Mouse (Mus musculus) inflammation-experienced regulatory T-cells, adult 6 months (primary cell): ENCODE measurements at regions not wholly inside any gene's neighbourhood (a gene's known extent, or its start where the extent isn't known, plus 50 kb on each side); places are given as distances from the start of the nearest gene placed in this dataset.

ENCODE experiments used
- ATAC-seq: one replicate; pipeline ENCODE4 v1.8.0; 2017

DNA sequence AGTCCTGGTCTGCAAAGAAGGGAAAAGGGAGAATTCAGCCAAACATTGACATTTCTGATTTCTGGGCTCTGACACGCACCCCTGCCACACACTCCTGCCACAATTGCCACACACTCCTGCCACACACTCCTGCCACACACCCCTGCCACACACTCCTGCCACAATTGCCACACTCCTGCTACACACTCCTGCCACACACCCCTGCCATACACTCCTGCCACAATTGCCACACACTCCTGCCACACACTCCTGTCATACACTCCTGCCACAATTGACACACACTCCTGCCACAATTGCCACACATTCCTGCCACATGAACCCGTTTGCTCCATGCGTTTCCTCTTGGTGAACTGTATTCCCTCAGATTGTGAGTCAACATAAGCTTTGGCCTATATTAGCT, 130.0 kb upstream of the Gm9833 start:
- no peak for ATAC-seq

DNA sequence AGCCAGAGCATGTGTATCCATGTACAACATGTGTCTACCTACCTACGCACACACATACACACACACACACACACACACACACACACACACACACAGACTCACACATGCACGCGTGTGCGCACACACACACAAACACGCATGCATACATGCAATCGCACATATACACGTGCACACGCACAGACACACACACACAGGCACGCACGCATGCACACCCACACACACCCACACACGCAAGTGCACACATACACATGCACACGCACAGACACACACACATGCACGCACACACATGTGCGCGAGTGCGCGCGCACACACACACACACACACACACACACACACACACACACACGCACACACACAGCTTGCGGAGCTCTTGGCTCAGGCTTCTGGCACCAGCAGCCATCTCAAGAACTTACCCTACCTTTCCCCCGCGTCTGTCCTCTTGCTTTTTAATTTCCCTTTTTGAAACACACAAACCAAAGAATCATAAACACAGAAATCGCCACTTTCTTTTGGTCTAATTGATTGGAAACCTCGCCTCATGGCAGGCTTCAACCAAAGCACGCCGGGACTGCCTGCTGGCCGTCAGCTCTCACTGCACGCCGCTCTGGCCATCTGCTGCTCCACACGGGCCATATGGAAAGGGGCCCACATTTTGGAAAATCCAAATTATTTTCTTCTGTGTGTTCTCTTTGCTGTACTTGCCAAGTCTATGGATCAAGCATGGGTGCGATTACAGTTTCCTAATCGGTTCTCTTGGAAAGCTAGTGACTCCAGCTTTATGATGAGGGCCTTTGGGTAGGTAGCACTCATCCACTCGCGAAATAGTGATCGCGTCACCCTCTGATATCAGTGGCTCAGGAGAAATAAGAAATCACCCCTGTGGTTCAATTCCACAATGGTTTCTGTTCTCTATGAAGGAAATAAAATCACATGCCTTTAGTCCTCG, 127.9 kb upstream of the Gm9833 start:
- no peak for ATAC-seq

DNA sequence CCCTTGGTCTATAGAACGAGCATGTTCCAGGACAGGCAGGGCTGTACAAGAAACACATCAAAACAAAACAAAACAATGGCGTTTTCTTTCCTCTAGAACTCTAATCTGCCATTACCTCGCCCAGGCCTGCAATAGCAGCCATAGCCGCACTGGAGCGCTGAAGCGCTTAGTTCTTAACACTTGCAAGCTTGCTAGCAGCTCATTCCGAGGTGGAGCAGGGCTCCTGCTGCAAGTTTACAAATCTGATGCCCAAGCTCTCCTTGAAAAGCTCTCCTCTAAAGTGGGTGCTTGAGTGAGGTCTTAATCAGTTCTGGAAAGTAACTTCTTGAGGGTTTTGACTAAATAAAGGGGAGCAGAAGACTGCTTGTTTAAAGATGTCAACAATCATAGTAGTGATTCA, 127.2 kb upstream of the Gm9833 start:
- no peak for ATAC-seq
